Mouse (Mus musculus) megakaryocyte-erythroid progenitor cell, adult 5-6 weeks (primary cell): ENCODE measurements around the gene Abca16. TPM values are rescaled to one million over a fixed set of nuclear protein-coding genes. Genes with fewer than 3 reads are reported as not detected.
A peak's percentile ranks its signal among the peaks of the same experiment; 100 is the strongest.

Experiments
- ATAC-seq: replicated peaks from 2 replicates; pipeline ENCODE4 v1.8.0; 2016; ENCODE audit warnings: mild to moderate bottlenecking, inconsistent platforms; ENCODE audit not compliant: severe bottlenecking, poor library complexity, low FRiP score, low TSS enrichment
- total RNA-seq, 2 experiments: library from RNA; stranded (forward) in 1 of 2; stranded (reverse) in 1 of 2; fragments of 200-1000, 215-1000 nt in 1 of 2; fragments of >200 nt in 1 of 2; fragmentation: Nextera tagmentation in 1 of 2; gene quantifications; 2 replicates each; pipeline ENCODE4 v1.2.3; 2014 to 2017

The Abca16 gene
- not detected in 2 replicates for total RNA-seq (2014; fragmentation: Nextera tagmentation)
- total RNA-seq (2017): not detected in 2 replicates

DNA sequence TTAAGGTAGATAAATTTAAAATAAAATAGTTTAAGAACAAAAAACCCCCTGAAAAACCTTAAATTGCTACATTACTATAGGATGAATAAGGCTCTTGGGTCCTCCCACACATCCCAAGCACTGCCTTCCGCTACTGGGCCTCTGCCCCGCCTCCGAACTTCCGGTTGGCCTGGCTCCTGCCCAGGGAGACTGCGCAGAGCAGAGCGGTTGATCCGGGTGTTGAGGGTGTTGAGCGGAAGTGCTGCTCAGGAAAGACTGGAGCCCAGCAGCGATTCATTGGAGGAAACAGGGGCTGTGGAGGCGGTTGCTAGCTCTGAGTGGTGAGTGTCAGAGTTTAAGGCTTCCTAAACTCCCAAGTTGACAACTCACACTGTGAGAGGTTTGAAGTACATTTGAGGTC is at the start of gene Abca16:
TSS of gene Abca16 (plus strand) at position 201 of the 400 bp plus-strand sequence.
- no peak for ATAC-seq

GRCm38 (mm10) chr7:120361159-120361558 is 48.3 kb upstream of the Abca16 start:
- no peak for ATAC-seq

DNA sequence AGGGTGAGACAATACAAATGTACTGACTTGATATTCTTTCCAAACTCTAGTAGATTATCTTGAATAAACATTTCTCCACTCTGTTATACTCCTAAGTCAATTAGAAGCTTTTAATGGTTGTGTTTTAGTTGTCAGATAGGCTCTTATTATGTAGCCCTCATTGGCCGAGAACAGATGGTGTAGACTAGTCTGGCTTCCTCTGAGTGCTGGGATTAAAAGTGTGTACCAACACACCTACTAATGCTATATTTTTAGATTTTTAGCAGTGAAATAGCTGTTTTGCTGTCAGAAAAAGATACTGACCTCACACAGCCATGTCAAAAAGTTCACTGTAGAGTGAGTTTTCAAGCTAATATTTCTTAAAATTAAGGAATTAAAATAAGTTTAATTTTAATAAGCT is 2.9 kb downstream of the Abca16 start:
- no peak for ATAC-seq

GRCm38 (mm10) chr7:120426625-120427024 is 17.2 kb downstream of the Abca16 start:
- no peak for ATAC-seq

GRCm38 (mm10) chr7:120431464-120431863 is 22.0 kb downstream of the Abca16 start:
- ATAC-seq: peak; percentile 37; the same call in 1 of the 2 replicates

DNA sequence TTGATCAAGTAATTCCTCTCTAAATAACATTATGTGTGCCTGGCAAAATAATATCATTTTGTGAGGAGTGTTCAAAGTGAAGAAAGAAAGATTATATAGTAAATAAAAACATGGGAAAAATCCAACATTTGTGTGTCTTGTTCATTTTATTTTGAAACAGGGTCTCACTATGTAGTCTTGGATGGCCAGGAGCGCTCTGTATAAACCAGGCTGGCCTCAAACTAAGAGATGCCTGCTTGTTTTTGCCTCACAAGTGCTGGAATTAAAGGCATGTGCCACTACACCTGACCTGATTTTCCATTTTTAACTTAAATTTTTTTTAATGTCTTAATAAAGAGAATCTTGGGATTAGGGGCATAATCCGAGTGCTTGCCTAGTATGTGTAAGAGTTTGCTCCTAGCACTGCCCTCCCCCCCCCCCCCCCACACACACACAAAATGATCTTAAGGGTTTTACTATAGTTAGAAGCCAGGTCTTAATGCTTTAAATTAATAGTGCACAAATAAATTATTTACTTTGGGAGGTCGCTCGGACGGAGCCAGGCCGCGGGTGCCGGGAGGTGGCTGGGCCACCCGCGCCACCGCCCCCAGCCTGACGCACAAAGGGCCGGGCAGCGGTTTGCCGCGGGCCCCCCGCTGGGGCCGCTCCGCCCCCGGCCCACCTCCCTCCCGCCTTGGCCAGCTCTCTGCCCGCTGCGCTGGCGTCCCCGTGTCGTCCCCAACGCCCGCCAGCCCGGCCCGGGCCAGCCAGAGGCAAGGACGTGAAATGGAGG is 94.6 kb downstream of the Abca16 start:
- ATAC-seq: no peak

- no peak for ATAC-seq
Measured at GRCm38 (mm10) chr7:120504663-120504979, 95.2 kb downstream of the Abca16 start.

GRCm38 (mm10) chr7:120534805-120535204 is 125.4 kb downstream of the Abca16 start:
- no peak for ATAC-seq

- ATAC-seq: no peak
Measured at GRCm38 (mm10) chr7:120552479-120553180, 143.2 kb downstream of the Abca16 start.

- no peak for ATAC-seq
Measured at GRCm38 (mm10) chr7:120553181-120553551, 143.7 kb downstream of the Abca16 start.

DNA sequence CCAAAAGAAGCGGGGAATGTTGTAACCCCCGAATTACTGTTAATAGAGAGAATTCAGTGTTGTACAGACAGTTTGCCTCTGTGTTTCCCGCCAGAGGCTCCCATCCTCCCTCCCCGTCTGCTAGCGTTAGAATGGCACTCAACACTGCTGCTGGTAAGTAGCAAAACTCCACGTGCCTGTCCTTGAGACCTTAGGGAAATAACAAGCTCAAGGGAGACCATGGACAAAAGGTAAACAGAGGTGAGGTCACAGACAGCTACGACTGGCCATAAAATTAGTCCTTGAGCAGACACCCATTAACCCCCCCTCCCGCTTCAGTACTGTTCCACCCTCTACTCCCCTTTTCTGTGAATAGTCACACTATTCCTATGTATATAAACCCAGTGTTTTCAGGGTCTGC is 157.9 kb downstream of the Abca16 start:
- ATAC-seq: no peak

DNA sequence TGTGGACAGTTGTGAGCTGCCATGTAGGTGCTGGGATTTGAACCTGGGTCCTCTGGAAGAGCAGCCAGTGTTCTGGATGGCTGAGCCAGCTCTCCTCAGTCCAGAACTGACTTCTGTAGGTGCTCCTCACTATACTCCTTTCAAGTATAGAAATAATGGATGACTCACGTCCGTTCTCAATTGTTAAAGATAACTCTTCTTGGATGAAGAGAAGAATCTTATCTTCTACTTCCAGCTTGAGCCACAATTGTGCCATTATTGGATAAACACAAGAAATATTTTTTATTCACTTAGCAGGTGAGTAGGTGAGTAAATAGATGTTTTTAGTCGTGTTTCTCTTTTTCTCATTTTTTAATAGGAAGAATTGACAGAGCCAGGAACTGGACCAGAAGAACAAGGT is 167.1 kb downstream of the Abca16 start:
- no peak for ATAC-seq

Other genes starting within 250 kb of the Abca16 start
- not detected in 2 replicates for gene Anks4b, start 235.8 kb upstream of the Abca16 start, total RNA-seq (2014; fragmentation: Nextera tagmentation)
- gene Anks4b, start 235.8 kb upstream of the Abca16 start, total RNA-seq (2017): not detected in 2 replicates
- gene Crym, start 207.5 kb upstream of the Abca16 start, total RNA-seq (2014; fragmentation: Nextera tagmentation): not detected in 2 replicates
- not detected in 2 replicates for gene Crym, start 207.5 kb upstream of the Abca16 start, total RNA-seq (2017)
- not detected in 2 replicates for gene Abca14, start 205.7 kb upstream of the Abca16 start, total RNA-seq (2014; fragmentation: Nextera tagmentation)
- gene Abca14, start 205.7 kb upstream of the Abca16 start, total RNA-seq (2017): not detected in 2 replicates
- gene Abca15, start 81.0 kb upstream of the Abca16 start, total RNA-seq (2014; fragmentation: Nextera tagmentation): not detected in 2 replicates
- gene Abca15, start 81.0 kb upstream of the Abca16 start, total RNA-seq (2017): not detected in 2 replicates
- gene Uqcrc2, start 225.5 kb downstream of the Abca16 start, total RNA-seq (2014; fragmentation: Nextera tagmentation): 207 and 215 TPM in 2 replicates
- 222 and 233 TPM in 2 replicates for gene Uqcrc2, start 225.5 kb downstream of the Abca16 start, total RNA-seq (2017)